Mouse (Mus musculus): ENCODE results near the gene Upf1. TPM values are rescaled to one million over a fixed set of nuclear protein-coding genes. Genes with fewer than 3 reads are reported as not detected.
A peak's percentile ranks its signal among the peaks of the same experiment; 100 is the strongest.

Gene Upf1
- polyA plus RNA-seq, 1 experiment from 2014 or later = 18.1 TPM

DNA sequence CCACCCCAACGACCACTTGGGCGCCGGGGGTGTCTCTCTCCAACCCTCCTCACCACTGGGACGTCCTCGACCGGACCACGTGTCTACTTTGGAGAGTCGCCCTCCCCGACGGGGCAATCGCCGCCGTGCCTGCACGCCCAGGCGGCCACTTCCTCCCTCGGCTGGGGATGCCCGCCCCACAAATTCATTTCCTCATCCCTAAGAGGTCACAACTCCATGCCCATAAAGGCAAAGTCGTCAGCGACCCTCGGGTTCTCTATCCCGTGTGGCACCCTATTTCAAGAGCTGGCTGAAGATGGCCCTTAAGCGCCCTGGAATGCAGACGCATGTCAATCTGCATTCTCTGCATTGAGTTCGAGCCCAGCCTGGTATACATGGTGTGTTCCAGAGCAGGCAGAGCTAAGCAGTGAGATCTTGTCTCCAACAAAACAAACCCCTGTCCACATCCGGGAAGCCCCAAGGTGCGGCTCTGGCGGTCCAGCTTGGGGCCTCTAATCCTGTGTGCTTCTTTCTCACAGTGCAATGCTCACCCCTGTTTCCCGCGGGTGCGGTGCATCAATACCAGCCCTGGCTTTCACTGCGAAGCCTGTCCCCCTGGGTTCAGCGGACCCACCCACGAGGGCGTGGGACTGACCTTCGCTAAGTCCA lies 22.3 kb upstream of the Upf1 start:
- Histone ChIP-seq H3K27me3 (peaks cover 93% of the 10 kb centered on the region), H3K9ac (replicated peaks) (no peak overlapping the region), H3K9me3 (no peaks in the 10 kb centered on the region), H3K27ac (no peak overlapping the region), H3K4me1 (replicated peaks) (peaks cover 25% of the 10 kb centered on the region), H3K4me2 (replicated peaks) (no peak overlapping the region), H3K36me3 (no peaks in the 10 kb centered on the region), H3K4me3 (replicated peaks) (no peak overlapping the region)
- 7% methylated on average over 35 of the region's 35 CpGs for WGBS
- no peak for ATAC-seq

DNA sequence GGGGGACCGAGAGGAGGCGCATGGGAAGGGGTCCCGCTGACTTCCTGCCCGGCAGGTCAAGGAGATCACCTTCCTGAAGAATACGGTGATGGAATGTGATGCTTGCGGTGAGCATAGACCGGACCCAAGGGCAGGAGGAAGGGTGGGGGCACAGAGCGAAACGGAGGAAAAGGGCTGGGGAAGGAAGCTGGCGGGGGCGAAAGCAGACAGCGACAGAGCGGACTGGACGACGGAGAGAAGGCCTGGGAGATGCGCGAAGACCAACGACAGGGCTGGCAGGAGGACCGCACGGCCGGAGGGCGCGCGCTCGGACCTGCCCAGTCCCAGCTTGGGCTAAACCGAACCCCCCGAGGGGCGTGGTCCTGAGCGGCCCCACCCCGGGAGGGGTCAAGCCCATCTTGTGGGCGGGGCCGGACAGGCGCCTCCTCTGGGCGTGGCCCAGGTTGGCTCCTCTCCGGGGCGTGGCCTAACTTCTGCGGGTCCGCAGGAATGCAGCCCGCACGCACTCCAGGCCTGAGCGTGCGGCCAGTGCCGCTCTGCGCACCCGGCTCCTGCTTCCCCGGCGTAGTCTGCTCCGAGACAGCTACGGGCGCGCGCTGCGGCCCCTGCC lies 21.3 kb upstream of the Upf1 start:
- H3K27ac ChIP-seq = no peak overlapping the region

DNA sequence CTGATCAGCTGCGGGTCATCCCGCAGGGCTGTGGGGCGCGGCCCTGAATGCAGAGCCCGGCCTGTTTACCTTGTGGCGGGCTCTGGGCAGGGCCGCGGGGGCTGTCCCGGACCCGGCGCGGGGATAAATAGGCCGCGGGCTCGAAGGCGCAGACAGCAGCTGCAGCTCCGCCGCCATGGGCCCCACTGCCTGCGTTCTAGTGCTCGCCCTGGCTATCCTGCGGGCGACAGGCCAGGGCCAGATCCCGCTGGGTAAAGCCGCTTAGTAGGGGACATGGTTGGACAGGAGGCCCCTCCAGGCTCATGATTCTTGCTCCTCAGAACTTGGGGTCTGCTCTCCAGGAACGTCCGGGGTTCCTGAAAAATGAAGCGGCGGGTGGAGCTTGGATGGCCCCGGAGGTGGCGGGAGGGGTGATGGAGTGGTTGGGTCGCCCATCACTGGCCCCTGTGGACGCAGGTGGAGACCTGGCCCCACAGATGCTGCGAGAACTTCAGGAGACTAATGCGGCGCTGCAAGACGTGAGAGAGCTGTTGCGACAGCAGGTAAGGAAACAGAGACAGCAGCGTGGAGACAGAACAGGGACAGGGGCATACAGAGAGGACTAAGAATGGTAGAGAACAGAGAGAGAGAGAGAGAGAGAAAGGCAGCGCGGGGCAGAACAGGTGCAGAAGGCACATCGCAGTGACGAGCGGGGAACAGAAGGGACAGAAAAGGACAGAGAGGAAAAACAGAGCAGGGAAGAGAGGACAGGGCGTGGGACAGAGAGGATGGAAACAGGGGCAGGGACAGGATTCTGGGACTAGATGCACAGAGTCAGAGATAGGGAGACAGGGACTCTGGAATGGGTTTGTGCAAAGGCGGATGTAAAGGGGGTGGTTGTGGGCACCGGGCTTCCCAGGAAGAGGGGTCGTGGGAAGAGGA lies 20.6 kb upstream of the Upf1 start, which contains the start of gene Comp:
Gene Comp, plus strand, starts transcription at position 162 of the 921 bp plus-strand sequence.
- Histone ChIP-seq H3K27ac (no peak within 1 kb of the TSS), H3K4me3 (replicated peaks) (peak within 1 kb of the TSS; percentile 34), H3K36me3 (no peaks in the 10 kb centered on the region), H3K4me1 (replicated peaks) (peaks cover 25% of the 10 kb centered on the region), H3K27me3 (peaks cover 83% of the 10 kb centered on the region), H3K9ac (replicated peaks) (no peak within 1 kb of the TSS), H3K4me2 (replicated peaks) (peak within 1 kb of the TSS; percentile 50), H3K9me3 (no peaks in the 10 kb centered on the region)
- ATAC-seq = no peak
- 2% methylated on average over 47 of the region's 47 CpGs for WGBS

More for the DNA sequence above, 21.3 kb upstream of the Upf1 start:
- H3K36me3 ChIP-seq = no peaks in the 10 kb centered on the region
- no peak overlapping the region for H3K9ac ChIP-seq (replicated peaks)
- peak; percentile 70 for ATAC-seq
- no peaks in the 10 kb centered on the region for H3K9me3 ChIP-seq
- peaks cover 25% of the 10 kb centered on the region for H3K4me1 ChIP-seq (replicated peaks)
- H3K27me3 ChIP-seq = peaks cover 91% of the 10 kb centered on the region
- WGBS = under 1% methylated on average over 53 of the region's 53 CpGs
- peak overlapping the region; percentile 50 for H3K4me2 ChIP-seq (replicated peaks)
- peak overlapping the region; percentile 34 for H3K4me3 ChIP-seq (replicated peaks)

DNA sequence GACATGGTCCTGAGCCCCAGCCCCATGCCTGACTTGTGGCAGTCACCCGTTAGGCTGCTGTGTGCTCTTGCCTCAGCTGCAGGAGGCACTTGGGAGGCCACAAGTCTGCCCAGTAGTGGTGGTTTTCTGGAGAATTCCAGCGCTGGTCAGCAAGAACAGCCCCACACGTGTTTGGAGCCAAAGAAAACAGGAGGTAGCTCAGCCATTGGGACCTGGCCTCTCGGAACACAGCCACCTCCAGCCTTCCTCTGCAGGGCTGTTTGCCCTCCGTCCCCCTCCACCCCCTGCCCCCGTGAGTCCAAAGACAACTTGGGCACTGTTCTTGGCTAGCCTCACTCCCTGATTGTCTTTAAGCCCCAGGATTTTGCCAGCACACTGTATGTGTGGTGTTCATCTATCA lies 18.9 kb upstream of the Upf1 start:
- H3K27me3 ChIP-seq = peaks cover 66% of the 10 kb centered on the region
- no peaks in the 10 kb centered on the region for H3K9me3 ChIP-seq
- H3K9ac ChIP-seq (replicated peaks) = no peak overlapping the region
- no peak overlapping the region for H3K4me3 ChIP-seq (replicated peaks)
- ATAC-seq = no peak
- H3K4me2 ChIP-seq (replicated peaks) = no peak overlapping the region
- H3K27ac ChIP-seq = no peak overlapping the region
- no peaks in the 10 kb centered on the region for H3K36me3 ChIP-seq
- peaks cover 25% of the 10 kb centered on the region for H3K4me1 ChIP-seq (replicated peaks)
- WGBS = 40% methylated on average over 6 of the region's 6 CpGs

DNA sequence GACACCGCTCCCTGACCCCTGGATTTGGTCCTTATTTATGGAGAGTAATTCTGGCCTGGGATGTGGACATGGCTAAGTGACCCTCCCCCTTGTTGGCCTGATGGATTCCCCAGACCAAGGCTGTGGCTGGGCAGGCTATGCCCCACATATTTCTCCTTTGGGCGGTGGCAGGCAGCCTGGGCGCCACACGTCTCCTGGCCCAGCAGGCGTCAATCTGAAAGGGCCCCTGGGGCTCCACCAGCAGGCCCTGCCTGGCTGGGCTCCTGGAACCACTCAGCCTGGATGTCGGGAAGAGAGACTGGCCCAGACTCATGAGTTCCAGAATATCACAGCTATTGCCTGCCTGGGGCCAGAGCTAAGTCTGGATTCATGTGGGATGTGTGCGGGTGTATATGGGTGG lies 17.4 kb upstream of the Upf1 start:
- Histone ChIP-seq H3K4me2 (replicated peaks) (no peak overlapping the region), H3K27ac (no peak overlapping the region), H3K27me3 (peaks cover 51% of the 10 kb centered on the region), H3K36me3 (no peaks in the 10 kb centered on the region), H3K9me3 (no peaks in the 10 kb centered on the region), H3K9ac (replicated peaks) (no peak overlapping the region), H3K4me3 (replicated peaks) (no peak overlapping the region), H3K4me1 (replicated peaks) (peaks cover 19% of the 10 kb centered on the region)
- ATAC-seq = no peak
- WGBS = 76% methylated on average over 7 of the region's 7 CpGs

DNA sequence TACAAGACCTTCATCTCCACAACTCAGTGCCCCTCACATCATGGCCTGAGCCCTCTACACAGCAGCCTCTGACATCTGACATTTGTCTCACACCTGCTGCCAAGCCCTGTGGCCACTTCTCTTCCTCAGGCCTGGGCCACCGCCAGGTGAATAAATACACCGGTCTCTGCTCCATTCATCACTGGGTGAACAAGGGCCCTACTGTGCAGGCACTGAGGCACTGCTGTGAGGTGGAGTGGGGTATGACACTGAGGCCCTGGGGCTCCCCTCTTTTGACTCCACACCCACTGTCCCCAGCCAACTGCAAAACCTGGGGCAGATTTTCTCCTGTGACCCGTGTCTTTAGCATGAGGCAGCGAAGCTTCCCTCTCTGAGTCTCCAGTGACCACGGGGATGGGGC lies 13.5 kb upstream of the Upf1 start:
- H3K4me3 ChIP-seq (replicated peaks) = no peak overlapping the region
- no peaks in the 10 kb centered on the region for H3K4me1 ChIP-seq (replicated peaks)
- H3K27me3 ChIP-seq = peaks cover 13% of the 10 kb centered on the region
- H3K27ac ChIP-seq = no peak overlapping the region
- no peak for ATAC-seq
- H3K9me3 ChIP-seq = no peaks in the 10 kb centered on the region
- no peak overlapping the region for H3K4me2 ChIP-seq (replicated peaks)
- no peak overlapping the region for H3K9ac ChIP-seq (replicated peaks)
- no peaks in the 10 kb centered on the region for H3K36me3 ChIP-seq
- WGBS = 80% methylated on average over 5 of the region's 5 CpGs

DNA sequence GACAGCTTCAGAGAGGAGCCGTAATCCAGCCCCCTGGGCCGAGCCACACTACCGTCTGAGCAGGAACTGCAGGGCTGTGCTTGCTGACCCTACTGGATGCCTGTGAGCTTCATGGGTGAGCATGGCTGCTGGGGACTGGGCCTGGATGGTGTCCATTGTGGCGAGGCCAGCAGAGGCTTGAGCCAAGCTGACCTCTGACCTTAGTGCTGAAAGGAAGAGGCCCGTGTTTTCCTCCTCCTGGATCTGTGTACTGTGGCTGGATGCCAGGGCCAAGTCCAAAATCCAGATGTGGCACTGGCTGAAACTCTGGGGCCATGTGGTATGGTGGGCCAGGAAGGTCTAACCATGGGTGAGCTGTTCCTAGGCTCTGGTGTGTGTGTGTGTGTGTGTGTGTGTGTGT lies 11.0 kb upstream of the Upf1 start:
- Histone ChIP-seq H3K9ac (replicated peaks) (no peak overlapping the region), H3K36me3 (no peaks in the 10 kb centered on the region), H3K27ac (no peak overlapping the region), H3K4me1 (replicated peaks) (no peaks in the 10 kb centered on the region), H3K27me3 (no peaks in the 10 kb centered on the region), H3K9me3 (no peaks in the 10 kb centered on the region), H3K4me2 (replicated peaks) (no peak overlapping the region), H3K4me3 (replicated peaks) (no peak overlapping the region)
- 26% methylated on average over 5 of the region's 5 CpGs for WGBS
- 0 out of 2 replicates have a peak, but pooled peaks have one; percentile 14 for ATAC-seq

DNA sequence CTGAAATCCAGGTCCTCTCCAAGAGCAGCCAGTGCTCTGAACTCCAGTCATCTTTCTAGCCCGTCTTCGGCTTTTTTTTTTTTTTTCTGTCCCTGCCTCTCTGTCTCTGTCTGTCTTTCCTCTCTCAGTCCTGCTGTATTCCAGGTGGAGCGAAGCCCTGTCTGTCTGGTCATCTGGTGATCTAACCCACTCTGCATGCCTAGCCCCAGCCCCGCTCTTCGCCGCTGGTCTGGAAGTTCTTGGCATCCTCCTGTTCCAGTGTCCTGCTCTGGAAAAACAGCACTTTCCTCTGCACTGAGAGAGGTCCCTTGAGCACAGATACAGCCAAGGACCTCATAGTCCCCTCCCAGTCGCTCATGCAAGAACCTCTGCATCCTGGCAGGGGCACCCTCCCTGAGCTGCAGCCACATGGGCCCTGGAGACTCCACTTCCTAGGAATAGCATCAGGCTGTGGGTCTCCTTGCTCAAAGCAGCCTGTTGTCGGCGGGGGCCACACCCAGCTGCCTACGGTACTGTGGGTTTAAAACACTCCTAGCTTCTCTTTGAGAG lies 8.5 kb upstream of the Upf1 start:
- no peaks in the 10 kb centered on the region for H3K4me1 ChIP-seq (replicated peaks)

DNA sequence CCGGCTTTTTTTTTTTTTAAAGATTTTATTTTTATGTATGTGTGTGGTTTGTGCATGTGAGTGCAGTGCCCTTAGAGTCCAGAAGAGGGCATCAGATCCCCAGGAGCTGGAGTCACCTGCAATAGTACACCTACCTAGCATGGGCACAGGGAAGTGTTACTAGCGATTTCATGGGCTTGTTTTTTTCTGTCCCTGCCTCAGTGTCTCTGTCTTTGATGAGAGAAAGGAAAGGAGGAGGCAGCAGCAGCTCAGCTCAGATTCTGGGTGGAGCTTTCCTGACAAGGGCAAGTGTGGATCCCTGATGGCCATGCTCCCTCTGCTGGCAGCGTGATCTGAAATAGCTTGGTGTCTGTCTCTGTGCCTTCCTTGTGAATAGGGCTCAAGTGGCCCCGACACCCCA lies 7.7 kb upstream of the Upf1 start:
- Histone ChIP-seq H3K36me3 (no peaks in the 10 kb centered on the region), H3K9ac (replicated peaks) (no peak overlapping the region), H3K4me1 (replicated peaks) (no peaks in the 10 kb centered on the region), H3K27ac (no peak overlapping the region), H3K4me2 (replicated peaks) (no peak overlapping the region), H3K4me3 (replicated peaks) (no peak overlapping the region), H3K27me3 (no peaks in the 10 kb centered on the region), H3K9me3 (no peaks in the 10 kb centered on the region)
- WGBS = 35% methylated on average over 4 of the region's 4 CpGs
- no peak for ATAC-seq

More for the DNA sequence above, 8.5 kb upstream of the Upf1 start:
- H3K27me3 ChIP-seq = no peaks in the 10 kb centered on the region
- no peak overlapping the region for H3K4me3 ChIP-seq (replicated peaks)
- no peaks in the 10 kb centered on the region for H3K36me3 ChIP-seq
- no peaks in the 10 kb centered on the region for H3K9me3 ChIP-seq
- H3K4me2 ChIP-seq (replicated peaks) = no peak overlapping the region
- ATAC-seq = no peak
- H3K27ac ChIP-seq = no peak overlapping the region
- 80% methylated on average over 10 of the region's 10 CpGs for WGBS
- H3K9ac ChIP-seq (replicated peaks) = no peak overlapping the region

DNA sequence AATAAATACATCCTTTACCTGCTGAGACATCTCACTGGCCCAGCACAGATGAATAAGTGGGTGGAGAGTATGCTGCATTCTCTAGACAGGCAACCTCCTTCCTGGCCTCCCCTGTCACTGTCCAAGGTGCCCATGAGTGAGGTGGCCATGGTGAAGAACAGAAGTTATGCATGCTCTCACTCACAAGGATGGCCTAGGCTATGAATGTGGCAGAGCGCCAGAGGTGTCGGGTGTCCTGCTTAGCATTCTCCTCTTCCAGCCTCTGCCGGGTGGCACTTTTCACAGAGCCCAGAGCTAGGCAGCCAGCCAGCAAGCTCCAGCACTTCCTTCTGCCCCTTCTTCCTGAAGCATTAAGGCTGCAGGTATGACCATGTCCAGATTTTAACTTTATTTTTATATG lies 6.3 kb upstream of the Upf1 start:
- Histone ChIP-seq H3K36me3 (no peaks in the 10 kb centered on the region), H3K27ac (no peak overlapping the region), H3K4me1 (replicated peaks) (no peaks in the 10 kb centered on the region), H3K4me2 (replicated peaks) (no peak overlapping the region), H3K27me3 (no peaks in the 10 kb centered on the region), H3K4me3 (replicated peaks) (no peak overlapping the region), H3K9me3 (no peaks in the 10 kb centered on the region), H3K9ac (replicated peaks) (0 out of 2 replicates have a peak overlapping the region, but pooled peaks have one; percentile 3)
- 49% methylated on average over 3 of the region's 3 CpGs for WGBS
- ATAC-seq = no peak

DNA sequence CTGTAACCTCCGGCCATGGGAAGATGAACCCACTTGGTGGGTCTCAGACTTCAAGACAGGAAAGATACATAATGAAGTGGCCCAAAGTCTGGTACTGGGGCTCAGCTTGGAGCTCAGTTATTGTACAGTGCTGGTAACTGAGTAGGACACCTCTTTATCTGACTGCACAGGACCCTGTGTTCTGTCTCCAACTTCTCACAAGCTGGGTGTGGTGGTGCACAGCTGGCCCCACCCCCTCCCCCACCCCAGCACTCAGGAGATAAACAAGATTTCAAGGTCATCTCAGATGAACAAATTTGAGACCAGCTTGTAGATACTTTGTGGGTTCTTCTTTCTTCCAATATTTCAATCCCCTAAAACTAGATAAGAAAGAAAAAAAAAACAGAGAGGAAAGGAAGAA lies 3.0 kb upstream of the Upf1 start:
- Histone ChIP-seq H3K4me2 (replicated peaks) (no peak overlapping the region), H3K27me3 (no peaks in the 10 kb centered on the region), H3K9me3 (no peaks in the 10 kb centered on the region), H3K27ac (no peak overlapping the region), H3K4me3 (replicated peaks) (no peak overlapping the region), H3K36me3 (no peaks in the 10 kb centered on the region), H3K4me1 (replicated peaks) (peaks cover 22% of the 10 kb centered on the region), H3K9ac (replicated peaks) (no peak overlapping the region)
- ATAC-seq = no peak
- WGBS = 82% methylated on average over 1 of the region's 1 CpGs

DNA sequence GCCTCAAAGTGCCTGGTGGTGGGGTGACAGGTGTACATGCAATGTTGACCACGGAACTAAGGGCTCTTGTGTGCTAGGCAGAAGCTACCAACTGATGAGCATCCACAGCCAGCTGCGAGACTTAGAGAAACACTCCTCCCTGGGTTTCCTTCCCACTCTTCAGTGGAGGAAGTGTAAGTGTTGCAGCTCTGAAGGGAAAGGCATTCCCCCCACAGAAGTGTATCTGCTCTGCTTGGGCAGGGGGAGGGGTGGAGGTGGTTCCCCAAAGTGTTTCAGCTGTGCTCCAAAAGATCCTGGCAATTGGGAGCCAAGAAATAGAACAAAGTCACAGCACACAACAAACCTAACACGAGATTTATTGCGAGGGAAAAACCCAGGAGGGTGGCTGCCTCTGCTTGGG lies 926 bp upstream of the Upf1 start:
- Histone ChIP-seq H3K9me3 (no peaks in the 10 kb centered on the region), H3K4me2 (replicated peaks) (peak overlapping the region; percentile 90), H3K36me3 (peaks cover 12% of the 10 kb centered on the region), H3K4me3 (replicated peaks) (peak overlapping the region; percentile 99), H3K4me1 (replicated peaks) (peaks cover 43% of the 10 kb centered on the region), H3K9ac (replicated peaks) (peak overlapping the region; percentile 61), H3K27me3 (no peaks in the 10 kb centered on the region), H3K27ac (peak overlapping the region; percentile 74)
- WGBS = 64% methylated on average over 4 of the region's 4 CpGs
- ATAC-seq = no peak; the same call in 1 of the 2 replicates
